Mouse (Mus musculus): ENCODE measurements at regions not wholly inside any gene's neighbourhood (a gene's known extent, or its start where the extent isn't known, plus 50 kb on each side); places are given as distances from the start of the nearest gene placed in this dataset.

- no peak overlapping the region for H3K4me2 ChIP-seq (replicated peaks; ENCODE audit: low read depth)
- ATAC-seq: no peak
- H3K4me1 ChIP-seq (replicated peaks; ENCODE audit: control insufficient read depth, insufficient read depth, low read length): no peaks in the 10 kb centered on the region
- H3K27me3 ChIP-seq (replicated peaks; ENCODE audit: control insufficient read depth, insufficient read depth, low read length): no peaks in the 10 kb centered on the region
- no peaks in the 10 kb centered on the region for H3K36me3 ChIP-seq (ENCODE audit: control insufficient read depth, insufficient read depth)
- no peaks in the 10 kb centered on the region for H3K9me3 ChIP-seq (ENCODE audit: control insufficient read depth)
- no peak overlapping the region for H3K27ac ChIP-seq (ENCODE audit: low read depth, low read length)
- no peak for TF ChIP-seq CTCF (IDR thresholded peaks at IDR 0.05; ENCODE audit: low read depth)
- H3K9ac ChIP-seq (ENCODE audit: low read depth, low read length): no peak overlapping the region
- no peak overlapping the region for H3K4me3 ChIP-seq (ENCODE audit: low read depth, low read length)
Measured at GRCm38 (mm10) chrX:157024343-157024742, 390.8 kb downstream of the Phex start.

- Histone ChIP-seq H3K36me3 (ENCODE audit: control insufficient read depth, insufficient read depth) (no peaks in the 10 kb centered on the region), H3K27me3 (replicated peaks; ENCODE audit: control insufficient read depth, insufficient read depth, low read length) (no peaks in the 10 kb centered on the region), H3K4me1 (replicated peaks; ENCODE audit: control insufficient read depth, insufficient read depth, low read length) (no peaks in the 10 kb centered on the region), H3K4me3 (ENCODE audit: low read depth, low read length) (no peak overlapping the region), H3K27ac (ENCODE audit: low read depth, low read length) (no peak overlapping the region), H3K4me2 (replicated peaks; ENCODE audit: low read depth) (no peak overlapping the region), H3K9ac (ENCODE audit: low read depth, low read length) (no peak overlapping the region), H3K9me3 (ENCODE audit: control insufficient read depth) (no peaks in the 10 kb centered on the region)
- no peak for TF ChIP-seq CTCF (IDR thresholded peaks at IDR 0.05; ENCODE audit: low read depth)
- no peak for ATAC-seq
- 65% methylated on average over 1 of the region's 1 CpGs for WGBS
Measured at GRCm38 (mm10) chrX:157021851-157022250, 393.3 kb downstream of the Phex start.

DNA sequence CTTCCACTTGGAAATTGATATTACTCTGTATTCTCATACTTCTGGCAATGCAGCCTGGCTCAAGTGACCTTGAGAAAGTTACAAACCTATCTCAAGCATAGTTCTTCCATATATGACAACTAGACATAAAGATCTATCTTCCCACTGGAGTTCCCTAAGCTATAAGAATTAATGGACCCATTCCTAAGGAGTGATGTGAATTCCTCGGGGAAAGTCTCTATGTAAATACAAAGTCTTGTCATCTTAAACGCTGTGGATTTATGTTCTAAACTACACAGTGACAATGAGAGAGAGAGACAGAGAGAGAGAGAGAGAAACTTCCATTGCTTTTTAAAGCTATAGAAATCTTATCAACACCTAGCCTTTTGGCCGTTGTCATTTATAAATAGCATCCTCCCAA lies 394.8 kb downstream of the Phex start:
- no peak for TF ChIP-seq CTCF (IDR thresholded peaks at IDR 0.05; ENCODE audit: low read depth)
- no peaks in the 10 kb centered on the region for H3K9me3 ChIP-seq (ENCODE audit: control insufficient read depth)
- ATAC-seq: no peak

GRCm38 (mm10) chrX:156989986-156990518 lies 425.1 kb downstream of the Phex start:
- Histone ChIP-seq H3K9me3 (ENCODE audit: control insufficient read depth) (no peaks in the 10 kb centered on the region), H3K27me3 (replicated peaks; ENCODE audit: control insufficient read depth, insufficient read depth, low read length) (no peaks in the 10 kb centered on the region), H3K4me3 (ENCODE audit: low read depth, low read length) (no peak overlapping the region), H3K27ac (ENCODE audit: low read depth, low read length) (no peak overlapping the region), H3K9ac (ENCODE audit: low read depth, low read length) (no peak overlapping the region), H3K36me3 (ENCODE audit: control insufficient read depth, insufficient read depth) (no peaks in the 10 kb centered on the region), H3K4me1 (replicated peaks; ENCODE audit: control insufficient read depth, insufficient read depth, low read length) (no peaks in the 10 kb centered on the region), H3K4me2 (replicated peaks; ENCODE audit: low read depth) (no peak overlapping the region)
- TF ChIP-seq CTCF (IDR thresholded peaks at IDR 0.05; ENCODE audit: low read depth): no peak
- 71% methylated on average over 2 of the region's 2 CpGs for WGBS
- no peak for ATAC-seq

More for the DNA sequence above, 394.8 kb downstream of the Phex start:
- Histone ChIP-seq H3K4me2 (replicated peaks; ENCODE audit: low read depth) (no peak overlapping the region), H3K9ac (ENCODE audit: low read depth, low read length) (no peak overlapping the region), H3K27me3 (replicated peaks; ENCODE audit: control insufficient read depth, insufficient read depth, low read length) (no peaks in the 10 kb centered on the region), H3K36me3 (ENCODE audit: control insufficient read depth, insufficient read depth) (no peaks in the 10 kb centered on the region), H3K4me1 (replicated peaks; ENCODE audit: control insufficient read depth, insufficient read depth, low read length) (no peaks in the 10 kb centered on the region), H3K4me3 (ENCODE audit: low read depth, low read length) (no peak overlapping the region), H3K27ac (ENCODE audit: low read depth, low read length) (no peak overlapping the region)
- 65% methylated on average over 3 of the region's 3 CpGs for WGBS

DNA sequence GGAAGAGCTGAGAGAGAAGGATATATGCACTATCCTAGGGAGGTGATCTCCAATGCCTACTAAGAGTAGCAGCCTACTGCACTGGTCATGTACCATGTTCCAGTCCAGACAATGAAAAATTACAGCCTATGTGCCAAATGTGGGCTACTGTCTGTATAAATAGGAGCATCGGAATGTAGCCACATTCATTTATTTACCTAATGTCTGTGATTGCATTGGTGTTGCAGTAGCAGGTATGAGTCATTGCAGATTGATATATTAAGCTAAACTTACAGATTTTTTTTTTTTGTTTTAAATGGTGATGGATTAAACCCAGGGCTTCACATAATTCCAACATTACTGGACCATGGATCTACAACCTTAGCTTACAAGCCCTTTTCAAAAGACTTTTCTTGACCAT lies 468.0 kb downstream of the Phex start:
- no peaks in the 10 kb centered on the region for H3K27me3 ChIP-seq (replicated peaks; ENCODE audit: control insufficient read depth, insufficient read depth, low read length)
- no peak overlapping the region for H3K4me2 ChIP-seq (replicated peaks; ENCODE audit: low read depth)
- H3K36me3 ChIP-seq (ENCODE audit: control insufficient read depth, insufficient read depth): no peaks in the 10 kb centered on the region
- H3K27ac ChIP-seq (ENCODE audit: low read depth, low read length): no peak overlapping the region
- no peak overlapping the region for H3K4me3 ChIP-seq (ENCODE audit: low read depth, low read length)
- TF ChIP-seq CTCF (IDR thresholded peaks at IDR 0.05; ENCODE audit: low read depth): no peak
- no peaks in the 10 kb centered on the region for H3K4me1 ChIP-seq (replicated peaks; ENCODE audit: control insufficient read depth, insufficient read depth, low read length)
- no peaks in the 10 kb centered on the region for H3K9me3 ChIP-seq (ENCODE audit: control insufficient read depth)
- H3K9ac ChIP-seq (ENCODE audit: low read depth, low read length): no peak overlapping the region
- 73% methylated on average over 1 of the region's 1 CpGs for WGBS
- no peak for ATAC-seq

DNA sequence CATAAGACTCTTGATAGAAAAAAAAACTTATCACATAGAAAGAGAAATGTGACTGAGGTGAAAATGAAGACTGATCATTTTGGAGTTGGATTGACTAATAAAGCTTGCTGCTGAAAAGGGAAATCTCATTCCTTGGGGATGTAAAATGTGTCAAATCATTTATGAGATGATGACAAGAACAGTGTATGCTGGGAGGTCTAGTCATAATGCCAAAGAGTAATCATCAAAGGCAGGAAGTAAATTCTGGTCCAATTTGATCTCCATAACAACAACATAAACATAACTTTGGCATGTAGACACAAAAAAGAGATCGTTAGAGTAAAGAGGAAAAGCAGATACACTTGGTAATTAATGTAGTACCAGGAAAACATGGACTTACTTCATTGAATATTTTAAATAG lies 470.9 kb downstream of the Phex start:
- no peak overlapping the region for H3K4me3 ChIP-seq (ENCODE audit: low read depth, low read length)
- no peaks in the 10 kb centered on the region for H3K27me3 ChIP-seq (replicated peaks; ENCODE audit: control insufficient read depth, insufficient read depth, low read length)
- 69% methylated on average over 1 of the region's 1 CpGs for WGBS
- H3K9me3 ChIP-seq (ENCODE audit: control insufficient read depth): no peaks in the 10 kb centered on the region
- no peak overlapping the region for H3K9ac ChIP-seq (ENCODE audit: low read depth, low read length)
- no peak overlapping the region for H3K27ac ChIP-seq (ENCODE audit: low read depth, low read length)
- ATAC-seq: no peak
- H3K36me3 ChIP-seq (ENCODE audit: control insufficient read depth, insufficient read depth): no peaks in the 10 kb centered on the region
- H3K4me2 ChIP-seq (replicated peaks; ENCODE audit: low read depth): no peak overlapping the region
- no peaks in the 10 kb centered on the region for H3K4me1 ChIP-seq (replicated peaks; ENCODE audit: control insufficient read depth, insufficient read depth, low read length)
- no peak for TF ChIP-seq CTCF (IDR thresholded peaks at IDR 0.05; ENCODE audit: low read depth)

- H3K4me2 ChIP-seq (replicated peaks; ENCODE audit: low read depth): no peak overlapping the region
- no peak overlapping the region for H3K9ac ChIP-seq (ENCODE audit: low read depth, low read length)
- H3K27ac ChIP-seq (ENCODE audit: low read depth, low read length): no peak overlapping the region
- no peak overlapping the region for H3K4me3 ChIP-seq (ENCODE audit: low read depth, low read length)
- no peaks in the 10 kb centered on the region for H3K4me1 ChIP-seq (replicated peaks; ENCODE audit: control insufficient read depth, insufficient read depth, low read length)
- H3K27me3 ChIP-seq (replicated peaks; ENCODE audit: control insufficient read depth, insufficient read depth, low read length): no peaks in the 10 kb centered on the region
- H3K9me3 ChIP-seq (ENCODE audit: control insufficient read depth): no peaks in the 10 kb centered on the region
- no peaks in the 10 kb centered on the region for H3K36me3 ChIP-seq (ENCODE audit: control insufficient read depth, insufficient read depth)
- ATAC-seq: no peak
- peak; percentile 35 for TF ChIP-seq CTCF (IDR thresholded peaks at IDR 0.05; ENCODE audit: low read depth)
- WGBS: 67% methylated on average over 1 of the region's 1 CpGs
Measured at GRCm38 (mm10) chrX:156913363-156913762, 501.7 kb downstream of the Phex start.

All from intestine, postnatal 0 days (tissue).